Mouse (Mus musculus) midbrain, embryonic 15.5 days (tissue): ENCODE data around the gene Mgat5b. TPM values are rescaled to one million over a fixed set of nuclear protein-coding genes. Genes with fewer than 3 reads are reported as not detected.

ENCODE experiments used
- ATAC-seq: fragments of 200-750 bp; cut with Nextera tagmentation; replicated peaks from 2 replicates; pipeline ENCODE4 v1.8.0; 2017; ENCODE audit warnings: moderate TSS enrichment
- H3K27ac ChIP-seq: fragments of 300-500 bp; sonication (generic); 2 replicates; pipeline ENCODE4 v1.5.1; 2015; ENCODE audit warnings: mild to moderate bottlenecking, inconsistent platforms
- H3K27me3 ChIP-seq: fragments of 300-500 bp; sonication (generic); replicated peaks from 2 replicates; pipeline ENCODE4 v1.6.1; 2015; ENCODE audit warnings: inconsistent platforms
- H3K36me3 ChIP-seq: fragments of 300-500 bp; sonication (generic); replicated peaks from 2 replicates; pipeline ENCODE4 v1.6.1; 2015; ENCODE audit warnings: inconsistent platforms
- H3K4me1 ChIP-seq: fragments of 300-500 bp; sonication (generic); 2 replicates; pipeline ENCODE4 v1.6.1; 2015; ENCODE audit warnings: inconsistent platforms
- H3K4me2 ChIP-seq: fragments of 300-500 bp; sonication (generic); 2 replicates; pipeline ENCODE4 v1.6.1; 2015; ENCODE audit warnings: inconsistent platforms, mild to moderate bottlenecking, moderate library complexity
- H3K4me3 ChIP-seq: fragments of 300-500 bp; sonication (generic); 2 replicates; pipeline ENCODE4 v1.5.1; 2015; ENCODE audit warnings: mild to moderate bottlenecking, inconsistent platforms
- H3K9ac ChIP-seq: fragments of 300-500 bp; sonication (generic); 2 replicates; pipeline ENCODE4 v1.6.1; 2015; ENCODE audit warnings: mild to moderate bottlenecking, inconsistent platforms
- H3K9me3 ChIP-seq: fragments of 300-500 bp; sonication (generic); 2 replicates; pipeline ENCODE4 v1.6.1; 2016; ENCODE audit warnings: inconsistent platforms
- WGBS: fragments of 180-500 bp; shearing (Covaris S2); methylation state at CpG from one replicate; pipeline ENCODE4 v1.1.7; 2015; ENCODE audit warnings: mixed read lengths; 5-methylcytosine and 5-hydroxymethylcytosine counted together
- polyA plus RNA-seq: library from polyadenylated mRNA; unstranded; fragments of >200 nt; fragmentation: Nextera tagmentation; extraction: Ambion mirVana; gene quantifications from 2 replicates; pipeline ENCODE4 v1.2.1, GENCODE M21; 2015

The Mgat5b gene
- polyA plus RNA-seq: 28.3 and 28.6 TPM in 2 replicates

- Histone ChIP-seq H3K9ac (peak within 1 kb of the TSS; percentile 100), H3K27ac (peak within 1 kb of the TSS; percentile 89), H3K36me3 (no peaks in the 10 kb centered on the region; the same call in 1 of the 2 replicates), H3K4me2 (peak within 1 kb of the TSS; percentile 75), H3K4me1 (peaks cover 53% of the 10 kb centered on the region), H3K4me3 (peak within 1 kb of the TSS; percentile 79), H3K27me3 (0 out of 2 replicates have a peak, but pooled peaks cover 11% of the 10 kb centered on the region), H3K9me3 (no peaks in the 10 kb centered on the region)
- under 1% methylated on average over 90 of the region's 90 CpGs for WGBS
- ATAC-seq: peak; percentile 91
Measured at GRCm38 (mm10) chr11:116918323-116919185, at the start of gene Mgat5b. Gene Mgat5b (plus strand): TSS chr11:116918863.

GRCm38 (mm10) chr11:116869223-116869622 lies 49.4 kb upstream of the Mgat5b start:
- no peaks in the 10 kb centered on the region for H3K27me3 ChIP-seq
- H3K9me3 ChIP-seq: no peaks in the 10 kb centered on the region
- WGBS: 93% methylated on average over 8 of the region's 8 CpGs
- no peak overlapping the region for H3K4me3 ChIP-seq
- no peak overlapping the region for H3K9ac ChIP-seq
- no peak for ATAC-seq
- no peak overlapping the region for H3K27ac ChIP-seq
- H3K36me3 ChIP-seq: peaks cover 18% of the 10 kb centered on the region
- H3K4me1 ChIP-seq: no peaks in the 10 kb centered on the region
- no peak overlapping the region for H3K4me2 ChIP-seq

GRCm38 (mm10) chr11:116869641-116870040 lies 49.0 kb upstream of the Mgat5b start:
- H3K9ac ChIP-seq: no peak overlapping the region
- no peak overlapping the region for H3K4me3 ChIP-seq
- no peaks in the 10 kb centered on the region for H3K4me1 ChIP-seq
- H3K4me2 ChIP-seq: no peak overlapping the region
- H3K9me3 ChIP-seq: no peaks in the 10 kb centered on the region
- H3K27ac ChIP-seq: no peak overlapping the region
- peaks cover 15% of the 10 kb centered on the region for H3K36me3 ChIP-seq
- 93% methylated on average over 4 of the region's 4 CpGs for WGBS
- ATAC-seq: no peak
- no peaks in the 10 kb centered on the region for H3K27me3 ChIP-seq

GRCm38 (mm10) chr11:116871538-116871937 lies 47.1 kb upstream of the Mgat5b start:
- Histone ChIP-seq H3K4me3 (no peak overlapping the region), H3K27me3 (no peaks in the 10 kb centered on the region), H3K4me2 (no peak overlapping the region), H3K4me1 (no peaks in the 10 kb centered on the region), H3K9me3 (no peaks in the 10 kb centered on the region), H3K36me3 (peaks cover 7% of the 10 kb centered on the region; the same call in 1 of the 2 replicates), H3K9ac (no peak overlapping the region), H3K27ac (no peak overlapping the region)
- no peak for ATAC-seq
- 94% methylated on average over 9 of the region's 9 CpGs for WGBS

- Histone ChIP-seq H3K27me3 (no peaks in the 10 kb centered on the region), H3K4me2 (no peak overlapping the region), H3K4me1 (no peaks in the 10 kb centered on the region), H3K27ac (no peak overlapping the region), H3K4me3 (no peak overlapping the region), H3K36me3 (peaks cover 7% of the 10 kb centered on the region; the same call in 1 of the 2 replicates), H3K9ac (no peak overlapping the region), H3K9me3 (no peaks in the 10 kb centered on the region)
- WGBS: 92% methylated on average over 20 of the region's 20 CpGs
- no peak for ATAC-seq
Measured at GRCm38 (mm10) chr11:116873987-116874386, 44.7 kb upstream of the Mgat5b start.

GRCm38 (mm10) chr11:116878454-116878853 lies 40.2 kb upstream of the Mgat5b start:
- H3K4me2 ChIP-seq: no peak overlapping the region
- ATAC-seq: no peak
- H3K9ac ChIP-seq: no peak overlapping the region
- H3K36me3 ChIP-seq: peaks cover 3% of the 10 kb centered on the region; the same call in 1 of the 2 replicates
- no peak overlapping the region for H3K4me3 ChIP-seq
- no peak overlapping the region for H3K27ac ChIP-seq
- 92% methylated on average over 8 of the region's 8 CpGs for WGBS
- no peaks in the 10 kb centered on the region for H3K9me3 ChIP-seq
- no peaks in the 10 kb centered on the region for H3K27me3 ChIP-seq
- H3K4me1 ChIP-seq: no peaks in the 10 kb centered on the region

- Histone ChIP-seq H3K9ac (no peak overlapping the region), H3K36me3 (no peaks in the 10 kb centered on the region), H3K4me2 (no peak overlapping the region), H3K9me3 (no peaks in the 10 kb centered on the region), H3K4me1 (peaks cover 6% of the 10 kb centered on the region), H3K27ac (no peak overlapping the region), H3K27me3 (no peaks in the 10 kb centered on the region), H3K4me3 (no peak overlapping the region)
- no peak for ATAC-seq
- WGBS: 65% methylated on average over 7 of the region's 7 CpGs
Measured at GRCm38 (mm10) chr11:116880839-116881238, 37.8 kb upstream of the Mgat5b start.

- Histone ChIP-seq H3K27me3 (no peaks in the 10 kb centered on the region), H3K36me3 (no peaks in the 10 kb centered on the region), H3K4me3 (no peak overlapping the region), H3K9ac (no peak overlapping the region), H3K4me1 (peaks cover 10% of the 10 kb centered on the region), H3K27ac (no peak overlapping the region), H3K4me2 (no peak overlapping the region), H3K9me3 (no peaks in the 10 kb centered on the region)
- 48% methylated on average over 5 of the region's 5 CpGs for WGBS
- no peak for ATAC-seq
Measured at GRCm38 (mm10) chr11:116881440-116881839, 37.2 kb upstream of the Mgat5b start.

- H3K4me2 ChIP-seq: no peak overlapping the region
Measured at GRCm38 (mm10) chr11:116882446-116882845, 36.2 kb upstream of the Mgat5b start.

GRCm38 (mm10) chr11:116884061-116884460 lies 34.6 kb upstream of the Mgat5b start:
- Histone ChIP-seq H3K27me3 (0 out of 2 replicates have a peak, but pooled peaks cover 5% of the 10 kb centered on the region), H3K36me3 (no peaks in the 10 kb centered on the region), H3K9ac (no peak overlapping the region), H3K4me1 (peaks cover 10% of the 10 kb centered on the region), H3K9me3 (no peaks in the 10 kb centered on the region), H3K4me2 (no peak overlapping the region), H3K4me3 (no peak overlapping the region), H3K27ac (no peak overlapping the region)
- ATAC-seq: no peak
- WGBS: 82% methylated on average over 6 of the region's 6 CpGs

More at GRCm38 (mm10) chr11:116882446-116882845, 36.2 kb upstream of the Mgat5b start:
- Histone ChIP-seq H3K9ac (no peak overlapping the region), H3K27ac (no peak overlapping the region), H3K4me1 (peaks cover 10% of the 10 kb centered on the region), H3K4me3 (no peak overlapping the region), H3K36me3 (no peaks in the 10 kb centered on the region), H3K27me3 (0 out of 2 replicates have a peak, but pooled peaks cover 5% of the 10 kb centered on the region), H3K9me3 (no peaks in the 10 kb centered on the region)
- 83% methylated on average over 10 of the region's 10 CpGs for WGBS
- ATAC-seq: no peak

GRCm38 (mm10) chr11:116885275-116886151 lies 33.1 kb upstream of the Mgat5b start:
- Histone ChIP-seq H3K9me3 (no peaks in the 10 kb centered on the region), H3K27me3 (0 out of 2 replicates have a peak, but pooled peaks cover 5% of the 10 kb centered on the region), H3K4me3 (peak overlapping the region; percentile 21), H3K4me2 (peak overlapping the region; percentile 41), H3K27ac (0 out of 2 replicates have a peak overlapping the region, but pooled peaks have one; percentile 19), H3K36me3 (no peaks in the 10 kb centered on the region), H3K9ac (no peak overlapping the region), H3K4me1 (peaks cover 10% of the 10 kb centered on the region)
- WGBS: 4% methylated on average over 28 of the region's 28 CpGs
- ATAC-seq: peak; percentile 70

GRCm38 (mm10) chr11:116887136-116887535 lies 31.5 kb upstream of the Mgat5b start:
- H3K4me3 ChIP-seq: no peak overlapping the region
- 70% methylated on average over 5 of the region's 5 CpGs for WGBS
- H3K27ac ChIP-seq: no peak overlapping the region
- no peaks in the 10 kb centered on the region for H3K9me3 ChIP-seq
- no peak for ATAC-seq
- 0 out of 2 replicates have a peak, but pooled peaks cover 5% of the 10 kb centered on the region for H3K27me3 ChIP-seq
- peaks cover 10% of the 10 kb centered on the region for H3K4me1 ChIP-seq
- no peak overlapping the region for H3K4me2 ChIP-seq
- no peak overlapping the region for H3K9ac ChIP-seq
- H3K36me3 ChIP-seq: no peaks in the 10 kb centered on the region
